Mouse (Mus musculus) brown adipose tissue, adult 24 weeks (tissue): Measurements from ENCODE around the gene Vps51. TPM values are rescaled to one million over a fixed set of nuclear protein-coding genes. Genes with fewer than 3 reads are reported as not detected.
A peak's percentile ranks its signal among the peaks of the same experiment; 100 is the strongest.
"Not testable (repeated sequence)": the region's sequence is repeated elsewhere in the genome, so short reads cannot be mapped to it uniquely, and the experiment has no call there.

Source experiments
- H3K27ac ChIP-seq: fragments of 200-500 bp; replicated peaks from 2 replicates; pipeline ENCODE4 v1.5.1; 2012; ENCODE audit warnings: low read depth, mild to moderate bottlenecking, low read length
- H3K4me1 ChIP-seq: fragments of 200-500 bp; 2 replicates; pipeline ENCODE4 v1.6.1; 2012; ENCODE audit warnings: low read length, mixed read lengths; ENCODE audit not compliant: control insufficient read depth, insufficient read depth, insufficient read length
- H3K4me3 ChIP-seq: fragments of 200-500 bp; 2 replicates; pipeline ENCODE4 v1.5.1; 2012; ENCODE audit warnings: low read depth, mild to moderate bottlenecking, low read length, moderate library complexity; ENCODE audit not compliant: insufficient read depth
- polyA plus RNA-seq: library from polyadenylated mRNA; stranded (reverse); fragments of >200 nt; gene quantifications from 2 replicates; pipeline ENCODE4 v1.2.4, GENCODE M21; 2012; ENCODE audit not compliant: missing spikeins, insufficient read depth, insufficient read length

The Vps51 gene
- polyA plus RNA-seq, 1 experiment, result 25.8 TPM

DNA sequence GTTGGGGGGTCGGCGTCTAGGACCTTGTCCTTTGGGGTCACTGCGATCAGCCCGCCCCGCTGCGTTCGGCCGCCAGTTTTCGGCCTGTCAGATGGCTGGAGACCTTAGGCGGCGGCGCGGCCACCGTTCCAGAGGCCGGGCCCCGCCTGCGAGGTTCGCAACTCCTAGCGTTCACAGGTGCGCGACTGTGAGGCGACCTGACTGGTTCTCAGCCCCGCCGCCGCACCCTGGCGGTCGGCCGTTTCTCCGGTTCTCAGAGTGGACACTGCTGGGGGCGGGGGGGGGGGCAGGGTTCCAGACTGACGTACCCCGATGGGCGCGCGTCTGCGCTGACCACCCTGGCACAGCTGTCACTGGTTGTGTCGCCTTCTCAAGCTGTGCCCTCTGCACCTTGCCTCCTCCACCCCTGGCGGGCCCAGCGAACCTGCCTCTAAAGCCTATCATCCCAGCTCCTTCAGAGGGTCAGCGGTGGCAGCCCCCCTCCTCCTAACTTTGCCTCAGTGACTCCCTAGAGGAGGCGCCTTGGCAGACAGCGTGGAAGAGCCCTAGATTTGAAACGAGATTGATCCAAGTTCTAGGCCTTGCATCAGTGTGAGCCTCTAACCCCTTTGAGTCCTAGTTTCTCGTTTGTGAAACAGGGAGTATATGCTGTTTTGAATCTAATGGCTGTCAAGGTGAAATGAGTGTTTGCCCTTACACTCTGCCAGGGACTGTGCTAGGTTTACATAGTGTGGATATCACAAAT lies 29.7 kb downstream of the Vps51 start:
- Histone ChIP-seq H3K4me1 (peaks cover 3% of the 10 kb centered on the region; the same call in 1 of the 2 replicates), H3K27ac (peak overlapping the region; percentile 71), H3K4me3 (peak overlapping the region; percentile 73)

DNA sequence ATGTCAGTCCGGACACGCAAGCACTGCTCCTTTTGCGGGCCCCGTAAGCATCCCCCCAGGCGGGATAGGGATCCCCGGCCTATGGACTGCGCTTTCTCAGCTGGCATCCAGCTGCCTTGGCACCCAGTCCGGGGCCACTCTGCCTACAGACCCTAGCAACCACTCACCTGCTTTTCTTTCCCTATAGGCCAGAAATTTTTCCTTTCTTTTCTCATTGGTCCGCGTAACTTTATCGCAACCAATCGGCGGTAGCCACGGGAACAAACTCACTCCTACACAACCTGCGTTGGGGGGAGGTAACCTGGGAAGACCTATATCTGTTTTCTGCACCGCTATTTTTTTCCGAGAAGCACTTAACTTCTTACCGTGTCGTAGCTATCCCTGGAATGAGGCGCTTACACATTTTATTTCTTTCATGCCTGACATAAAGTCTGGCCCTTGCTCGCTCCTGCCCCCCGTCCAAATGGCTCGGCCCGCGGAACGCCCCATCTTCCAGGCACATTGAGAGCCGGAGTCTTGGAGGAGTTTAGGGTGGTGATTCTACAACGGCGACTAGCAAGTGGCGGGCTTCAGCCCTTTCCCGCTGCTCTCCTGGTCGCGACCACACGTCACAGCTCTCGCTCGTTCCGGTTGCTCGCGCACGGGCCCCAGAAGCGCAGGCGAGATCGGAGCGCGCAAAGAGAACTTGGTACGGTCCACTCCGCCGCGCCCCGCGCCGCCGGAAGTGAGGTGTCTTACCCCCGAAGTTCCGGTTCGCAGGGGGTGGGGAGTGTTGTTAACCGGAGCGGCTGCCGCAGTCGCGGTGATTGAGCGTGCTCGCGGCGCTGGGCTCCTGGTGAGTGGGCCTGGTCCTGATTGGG lies 30.5 kb downstream of the Vps51 start, which contains the start of gene Syvn1:
TSS of gene Syvn1 (plus strand) at position 283 of the 860 bp plus-strand sequence.
- Histone ChIP-seq H3K4me1 (peaks cover 3% of the 10 kb centered on the region; the same call in 1 of the 2 replicates), H3K27ac (peak within 1 kb of the TSS; percentile 96), H3K4me3 (peak within 1 kb of the TSS; percentile 73)

DNA sequence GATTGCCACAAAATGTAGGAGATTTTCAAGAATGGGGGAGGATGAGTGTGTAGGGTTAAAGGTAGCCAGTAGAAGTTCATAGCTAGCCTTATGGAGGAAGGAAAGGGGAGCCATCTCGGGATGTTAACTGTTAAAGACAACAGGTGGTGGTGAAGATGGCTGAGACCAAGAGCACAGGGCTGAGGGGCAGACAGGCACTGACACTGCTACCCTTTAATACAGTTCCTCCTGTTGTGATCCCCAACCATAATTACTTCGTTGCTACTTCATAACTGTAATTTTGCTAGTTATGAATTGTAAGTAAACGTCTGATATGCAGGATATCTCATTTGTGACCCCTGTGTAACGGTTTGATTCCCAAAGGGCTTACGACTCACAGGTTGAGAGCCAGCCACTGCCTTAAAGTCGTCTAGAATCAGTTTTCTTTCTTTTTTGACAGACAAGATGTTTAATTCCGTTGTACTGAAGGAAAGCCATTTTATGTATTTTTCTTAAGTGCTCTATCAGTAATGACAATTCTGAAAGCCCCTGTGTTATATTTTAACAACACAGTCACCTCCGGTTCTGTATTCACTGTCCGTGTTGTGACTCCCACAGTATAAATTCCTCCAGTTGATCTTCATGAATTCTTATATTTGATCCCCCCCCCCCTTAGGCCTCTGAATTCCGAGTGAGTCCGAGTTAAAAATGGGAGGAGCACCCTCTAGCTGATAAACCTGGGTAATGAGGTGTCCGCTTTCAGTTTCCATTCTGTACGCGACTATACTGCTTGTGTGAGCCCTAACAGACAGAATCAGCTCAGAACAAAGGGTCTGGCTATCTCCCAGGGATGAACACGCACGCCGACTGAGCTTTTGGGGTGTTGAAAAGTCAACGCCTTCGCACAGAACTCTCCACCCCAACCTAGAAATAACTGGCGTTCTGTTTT lies 31.4 kb downstream of the Vps51 start:
- Histone ChIP-seq H3K4me3 (peak overlapping the region; percentile 73), H3K4me1 (peaks cover 3% of the 10 kb centered on the region; the same call in 1 of the 2 replicates), H3K27ac (peak overlapping the region; percentile 85)

DNA sequence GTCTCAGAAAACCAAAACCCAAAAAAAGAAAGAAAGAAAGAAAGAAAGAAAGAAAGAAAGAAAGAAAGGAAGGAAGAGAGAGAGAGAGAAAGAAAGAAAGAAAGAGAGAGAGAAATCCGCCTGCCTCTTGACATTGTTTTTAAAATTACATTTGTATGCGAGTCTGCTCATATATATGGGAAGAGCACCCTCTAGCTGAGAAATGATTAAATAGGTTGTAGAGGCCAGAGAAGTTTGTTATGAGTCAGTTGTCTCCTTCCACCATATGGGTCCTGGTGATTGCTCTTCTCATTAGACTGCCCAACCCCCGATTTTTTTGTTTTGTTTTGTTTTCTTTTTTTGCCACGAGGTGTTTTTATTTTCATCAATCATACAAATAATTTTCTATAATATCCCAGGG lies 32.9 kb downstream of the Vps51 start:
- not testable (repeated sequence) for H3K4me1 ChIP-seq, H3K4me3 ChIP-seq, H3K27ac ChIP-seq

DNA sequence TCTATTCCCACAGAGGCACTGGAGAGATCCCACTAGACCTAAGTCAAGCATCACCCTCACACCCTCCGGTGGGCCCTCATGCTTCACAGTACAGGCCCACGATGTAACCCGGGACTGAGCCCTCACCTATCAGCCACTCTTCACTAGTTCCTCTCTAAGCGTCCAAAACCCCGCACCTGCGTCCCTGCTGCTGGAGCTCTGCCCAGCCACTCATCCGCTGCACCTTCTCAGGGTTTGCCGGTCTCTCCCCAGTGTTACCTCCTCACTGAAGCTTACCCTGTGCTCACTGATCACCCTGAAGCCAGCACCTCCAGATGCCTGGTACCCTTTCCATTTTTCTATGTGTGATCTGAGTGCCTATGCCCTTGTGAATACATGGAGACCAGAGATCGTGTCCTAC lies 34.7 kb downstream of the Vps51 start:
- Histone ChIP-seq H3K4me1 (no peaks in the 10 kb centered on the region), H3K4me3 (no peak overlapping the region), H3K27ac (no peak overlapping the region)

DNA sequence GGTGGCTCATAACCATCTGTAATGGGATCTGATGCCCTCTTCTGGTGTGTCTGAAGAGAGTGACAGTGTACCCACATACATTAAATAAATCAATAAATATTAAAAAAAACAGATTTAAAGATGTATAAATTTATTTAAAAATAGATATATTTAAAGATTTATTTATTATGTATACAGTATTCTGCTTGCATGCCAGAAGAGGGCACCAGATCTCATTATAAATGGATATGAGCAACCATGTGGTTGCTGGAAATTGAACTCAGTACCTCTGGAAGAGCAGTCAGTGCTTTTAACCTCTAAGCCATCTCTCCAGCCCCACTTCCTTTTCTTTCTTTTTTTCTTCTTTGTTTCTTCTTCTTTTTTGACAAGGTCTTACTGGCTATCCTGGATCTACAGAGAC lies 37.0 kb downstream of the Vps51 start:
- no peak overlapping the region for H3K27ac ChIP-seq
- no peak overlapping the region for H3K4me3 ChIP-seq
- H3K4me1 ChIP-seq, result no peaks in the 10 kb centered on the region

DNA sequence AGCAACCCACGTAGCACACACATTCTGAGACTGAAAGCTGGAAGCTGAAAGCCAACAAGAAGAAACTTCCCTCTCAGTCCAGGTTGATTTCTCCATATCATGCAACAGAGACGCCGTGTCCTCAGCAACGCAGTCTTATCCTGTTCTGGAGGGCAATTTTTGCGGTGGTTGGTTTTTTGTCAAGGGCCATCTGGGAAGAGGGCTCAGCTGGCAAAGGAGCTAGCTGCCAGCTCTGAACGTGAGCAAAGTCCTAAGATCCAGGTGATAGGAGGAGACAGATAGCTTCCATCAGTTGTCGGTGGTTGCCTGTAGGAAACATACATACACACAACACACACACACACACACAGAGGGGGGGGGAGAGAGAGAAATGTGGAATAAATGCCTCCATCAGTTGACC lies 38.7 kb downstream of the Vps51 start:
- H3K4me3 ChIP-seq, result no peak overlapping the region
- no peak overlapping the region for H3K27ac ChIP-seq
- H3K4me1 ChIP-seq, result no peaks in the 10 kb centered on the region

DNA sequence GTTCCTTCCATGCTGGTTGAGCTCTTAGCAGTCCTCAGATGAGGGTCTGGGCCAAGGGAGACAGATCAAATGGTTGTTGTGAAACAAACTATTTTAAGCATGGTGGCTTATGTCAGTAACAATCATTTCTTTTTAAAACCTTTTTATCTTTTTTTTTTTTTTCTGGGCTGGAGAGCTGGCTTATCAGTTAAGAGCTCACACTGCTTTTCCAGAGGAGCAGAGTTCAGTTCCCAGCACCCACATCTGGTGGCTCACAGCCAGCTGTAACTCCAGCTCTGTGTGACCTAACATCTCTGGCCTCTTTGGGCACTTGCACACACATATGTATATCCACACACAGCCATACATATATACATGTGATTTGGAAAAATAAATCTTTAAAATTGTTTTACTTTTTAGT lies 39.3 kb downstream of the Vps51 start:
- Histone ChIP-seq H3K4me3 (no peak overlapping the region), H3K27ac (no peak overlapping the region), H3K4me1 (no peaks in the 10 kb centered on the region)

DNA sequence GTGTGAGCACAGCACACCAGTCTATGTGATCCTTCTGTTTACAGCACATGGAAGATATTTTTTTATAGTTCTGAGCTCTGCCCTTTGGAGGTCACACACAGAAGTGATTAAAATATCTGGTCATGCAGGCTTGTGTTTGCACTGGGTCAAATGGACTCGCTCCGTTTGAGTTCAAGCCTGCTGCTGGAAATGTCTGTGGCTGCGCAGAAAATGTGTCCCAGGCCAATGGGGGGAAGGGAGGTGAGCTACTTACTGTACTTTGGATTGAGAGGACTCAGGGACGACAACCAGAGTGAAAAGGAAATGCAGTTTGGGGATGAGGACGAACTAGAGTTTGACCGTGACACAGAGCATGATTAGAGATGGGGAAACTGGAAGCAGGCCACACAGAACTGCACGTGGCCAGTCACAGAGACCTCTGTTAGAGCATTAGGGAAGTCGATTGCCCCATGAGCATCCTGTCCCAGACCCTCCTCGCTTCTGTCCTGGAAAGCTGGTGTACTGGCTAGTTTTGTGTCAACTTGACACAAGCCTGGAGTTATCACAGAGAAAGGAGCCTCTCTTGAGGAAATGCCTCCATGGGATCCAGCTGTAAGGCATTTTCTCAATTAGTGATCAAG lies 41.0 kb downstream of the Vps51 start:
- no peak overlapping the region for H3K27ac ChIP-seq
- H3K4me1 ChIP-seq, result no peaks in the 10 kb centered on the region
- H3K4me3 ChIP-seq, result no peak overlapping the region

DNA sequence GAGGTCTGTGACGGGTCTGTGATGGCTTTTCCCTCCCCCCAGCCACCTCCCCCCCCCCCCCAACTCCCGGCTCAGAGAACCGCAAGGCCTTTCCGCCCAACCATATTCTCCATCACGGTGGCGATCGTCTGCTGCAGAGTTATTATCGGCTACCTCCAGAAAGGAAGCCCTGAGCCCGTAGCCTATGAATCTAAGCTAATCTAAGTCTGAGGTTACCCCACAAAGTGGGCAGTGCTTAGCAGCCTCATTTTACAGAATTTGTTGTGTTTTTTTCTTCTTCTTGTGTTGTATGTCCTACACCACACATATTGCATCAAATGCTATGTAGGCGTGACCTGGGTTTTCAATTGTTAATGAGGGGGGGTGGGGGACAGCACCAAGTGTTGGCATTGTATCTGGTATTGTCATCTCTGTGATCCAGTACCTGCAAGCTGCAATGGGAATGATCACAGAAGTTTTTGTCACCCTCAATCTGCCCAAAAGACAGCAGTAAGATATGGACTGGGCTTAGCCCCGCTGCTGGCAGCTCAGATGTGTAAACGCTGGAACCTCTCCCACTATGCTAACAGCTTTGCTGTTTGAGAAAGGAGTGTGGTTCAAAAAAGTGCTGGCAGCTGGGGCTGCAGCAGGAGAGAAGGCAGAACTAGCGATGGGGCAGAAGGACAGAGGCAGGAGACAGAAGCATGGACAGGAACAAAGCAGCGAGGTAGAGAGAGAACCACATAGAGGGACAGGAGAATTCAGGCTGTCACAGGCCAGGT lies 46.3 kb downstream of the Vps51 start:
- H3K4me1 ChIP-seq, result no peaks in the 10 kb centered on the region
- H3K4me3 ChIP-seq, result no peak overlapping the region
- no peak overlapping the region for H3K27ac ChIP-seq

DNA sequence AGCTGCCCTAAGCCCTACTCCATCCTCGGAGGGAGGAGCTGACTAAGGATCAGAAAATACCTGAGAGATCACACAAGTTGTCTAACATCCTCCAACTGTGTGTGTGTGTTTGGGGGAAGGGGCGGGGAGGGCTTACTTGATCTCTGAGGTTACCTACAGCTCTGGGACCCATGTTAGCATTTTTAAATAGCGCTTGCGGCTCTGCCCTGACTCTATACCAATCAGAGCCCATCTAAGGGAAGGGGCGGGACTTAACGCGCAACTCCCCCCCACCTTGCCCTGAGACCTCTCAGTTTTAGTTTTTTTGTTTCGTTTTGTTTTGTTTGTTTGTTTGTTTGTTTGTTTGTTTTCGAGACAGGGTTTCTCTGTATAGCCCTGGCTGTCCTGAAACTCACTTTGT lies 47.6 kb downstream of the Vps51 start:
- no peak overlapping the region for H3K4me3 ChIP-seq

DNA sequence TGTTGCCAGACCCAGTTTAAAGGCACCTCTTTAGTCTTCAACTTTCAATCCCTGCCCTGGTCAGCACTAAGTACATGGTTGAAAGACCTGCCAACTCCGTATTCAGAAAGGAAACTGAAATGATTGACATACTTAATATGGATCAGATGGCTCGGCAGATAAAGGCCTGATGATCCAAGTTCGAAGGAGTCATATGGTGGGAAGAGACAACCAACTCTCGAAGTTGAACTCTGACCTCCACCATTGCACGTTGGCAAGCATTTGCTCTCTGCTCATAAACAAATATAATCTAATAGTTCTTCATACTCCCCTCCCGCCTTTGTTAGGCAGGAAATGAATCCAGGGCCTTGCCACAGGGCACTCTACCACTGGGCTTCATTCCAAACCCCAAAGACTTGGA lies 48.0 kb downstream of the Vps51 start:
- no peak overlapping the region for H3K4me3 ChIP-seq
- no peaks in the 10 kb centered on the region for H3K4me1 ChIP-seq
- no peak overlapping the region for H3K27ac ChIP-seq

More for the DNA sequence above, 47.6 kb downstream of the Vps51 start:
- Histone ChIP-seq H3K27ac (no peak overlapping the region), H3K4me1 (no peaks in the 10 kb centered on the region)

DNA sequence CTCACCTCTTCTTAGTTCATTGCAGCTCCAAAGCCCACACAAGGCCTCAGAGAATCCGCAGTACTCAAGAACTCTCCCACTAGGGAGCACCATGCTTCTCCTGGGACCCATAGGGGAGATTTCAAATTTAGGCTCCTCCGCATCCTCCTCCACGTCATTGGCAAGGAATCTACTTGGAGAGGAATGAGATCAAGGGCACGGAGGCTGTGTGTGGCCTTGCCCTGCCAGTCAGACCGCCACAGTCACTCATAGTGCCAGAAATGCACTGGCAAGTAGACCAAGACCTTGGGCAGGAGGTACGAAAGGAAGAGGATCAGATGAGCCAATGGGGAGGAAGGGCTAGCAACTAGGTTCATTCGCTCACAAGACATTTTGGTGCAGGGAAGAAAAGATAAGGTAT lies 53.1 kb downstream of the Vps51 start:
- H3K27ac ChIP-seq, result no peak overlapping the region
- no peaks in the 10 kb centered on the region for H3K4me1 ChIP-seq

DNA sequence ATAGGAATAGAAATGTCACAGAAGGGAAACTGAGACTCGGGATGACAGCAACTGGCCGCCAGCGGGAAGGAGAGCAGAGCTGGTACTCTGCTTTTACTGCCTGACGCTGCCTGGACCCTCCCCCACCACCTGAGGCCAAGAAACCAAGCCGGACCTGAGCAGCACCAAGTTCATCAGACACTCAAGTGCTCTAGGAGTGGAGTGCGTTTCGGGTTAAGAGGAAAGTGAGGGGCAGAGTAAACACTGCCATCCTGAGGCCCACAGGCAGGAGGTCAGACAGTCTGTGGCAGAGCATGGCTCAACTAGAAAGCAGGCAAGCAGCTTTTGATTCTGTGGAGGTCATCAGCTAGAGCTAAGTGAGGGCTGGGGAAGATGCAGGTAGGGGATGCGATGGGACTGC lies 54.0 kb downstream of the Vps51 start:
- Histone ChIP-seq H3K27ac (no peak overlapping the region), H3K4me3 (no peak overlapping the region), H3K4me1 (no peaks in the 10 kb centered on the region)

More for the DNA sequence above, 53.1 kb downstream of the Vps51 start:
- no peak overlapping the region for H3K4me3 ChIP-seq
